Mouse (Mus musculus) limb, embryonic 12.5 days (tissue): Measurements from ENCODE around the gene Tbk1. TPM values are rescaled to one million over a fixed set of nuclear protein-coding genes. Genes with fewer than 3 reads are reported as not detected.

Experiments
- ATAC-seq: fragments of 200-750 bp; cut with Nextera tagmentation; 2 replicates; pipeline ENCODE4 v1.8.0; 2017; ENCODE audit warnings: low read depth, moderate TSS enrichment; ENCODE audit not compliant: insufficient number of reproducible peaks, insufficient read depth, low FRiP score, low TSS enrichment
- H3K27ac ChIP-seq: fragments of 300-500 bp; sonication (generic); 2 replicates; pipeline ENCODE4 v1.5.1; 2016; ENCODE audit warnings: mild to moderate bottlenecking, moderate library complexity
- H3K27me3 ChIP-seq: fragments of 300-500 bp; sonication (generic); 2 replicates; pipeline ENCODE4 v1.6.1; 2016; ENCODE audit warnings: mild to moderate bottlenecking, moderate library complexity
- H3K36me3 ChIP-seq: fragments of 300-500 bp; sonication (generic); 2 replicates; pipeline ENCODE4 v1.6.1; 2016; ENCODE audit warnings: mild to moderate bottlenecking, moderate library complexity
- H3K4me1 ChIP-seq: fragments of 300-500 bp; sonication (generic); replicated peaks from 2 replicates; pipeline ENCODE4 v1.6.1; 2016
- H3K4me2 ChIP-seq: fragments of 300-500 bp; sonication (generic); 2 replicates; pipeline ENCODE4 v1.6.1; 2016; ENCODE audit warnings: mild to moderate bottlenecking, moderate library complexity
- H3K4me3 ChIP-seq: fragments of 300-500 bp; sonication (generic); replicated peaks from 2 replicates; pipeline ENCODE4 v1.5.1; 2016; ENCODE audit warnings: mild to moderate bottlenecking
- H3K9ac ChIP-seq: fragments of 300-500 bp; sonication (generic); replicated peaks from 2 replicates; pipeline ENCODE4 v1.6.1; 2016; ENCODE audit warnings: mild to moderate bottlenecking, moderate library complexity
- H3K9me3 ChIP-seq: fragments of 300-500 bp; sonication (generic); 2 replicates; pipeline ENCODE4 v1.6.1; 2016; ENCODE audit warnings: mild to moderate bottlenecking, moderate library complexity
- WGBS: fragments of 180-500 bp; shearing (Covaris S2); methylation state at CpG from one replicate; pipeline ENCODE4 v1.1.7; 2016; 5-methylcytosine and 5-hydroxymethylcytosine counted together
- polyA plus RNA-seq: library from polyadenylated mRNA; unstranded; fragments of >200 nt; fragmentation: Nextera tagmentation; extraction: Ambion mirVana; gene quantifications from 2 replicates; pipeline ENCODE4 v1.2.1, GENCODE M21; 2016

Gene Tbk1
- polyA plus RNA-seq, 1 experiment from 2014 or later: 33.7 TPM

DNA sequence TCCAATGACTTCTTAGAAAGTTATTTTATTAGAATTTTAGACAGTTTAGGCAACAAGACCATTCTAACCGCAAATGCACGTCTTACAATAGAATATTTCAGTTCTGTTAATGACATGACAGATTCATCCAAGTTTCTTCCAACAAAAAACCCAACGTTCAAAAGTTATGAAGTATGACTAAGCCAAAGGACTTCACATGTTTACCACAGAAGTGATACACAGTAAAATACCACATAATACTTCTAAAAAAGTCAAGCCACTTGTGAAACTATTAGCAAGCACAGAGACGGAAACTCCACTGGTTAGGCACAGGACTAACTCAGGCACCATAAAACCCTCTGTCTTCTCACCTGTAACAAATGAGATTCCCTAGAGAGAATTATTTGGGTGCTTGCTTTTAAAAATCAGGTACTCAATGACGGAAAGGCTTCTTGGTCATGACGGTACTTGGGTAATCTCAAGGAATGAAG, 819 bp upstream of the Tbk1 start:
- peak overlapping the region; percentile 60; the same call in 1 of the 2 replicates for H3K27ac ChIP-seq
- 62% methylated on average over 6 of the region's 6 CpGs for WGBS

DNA sequence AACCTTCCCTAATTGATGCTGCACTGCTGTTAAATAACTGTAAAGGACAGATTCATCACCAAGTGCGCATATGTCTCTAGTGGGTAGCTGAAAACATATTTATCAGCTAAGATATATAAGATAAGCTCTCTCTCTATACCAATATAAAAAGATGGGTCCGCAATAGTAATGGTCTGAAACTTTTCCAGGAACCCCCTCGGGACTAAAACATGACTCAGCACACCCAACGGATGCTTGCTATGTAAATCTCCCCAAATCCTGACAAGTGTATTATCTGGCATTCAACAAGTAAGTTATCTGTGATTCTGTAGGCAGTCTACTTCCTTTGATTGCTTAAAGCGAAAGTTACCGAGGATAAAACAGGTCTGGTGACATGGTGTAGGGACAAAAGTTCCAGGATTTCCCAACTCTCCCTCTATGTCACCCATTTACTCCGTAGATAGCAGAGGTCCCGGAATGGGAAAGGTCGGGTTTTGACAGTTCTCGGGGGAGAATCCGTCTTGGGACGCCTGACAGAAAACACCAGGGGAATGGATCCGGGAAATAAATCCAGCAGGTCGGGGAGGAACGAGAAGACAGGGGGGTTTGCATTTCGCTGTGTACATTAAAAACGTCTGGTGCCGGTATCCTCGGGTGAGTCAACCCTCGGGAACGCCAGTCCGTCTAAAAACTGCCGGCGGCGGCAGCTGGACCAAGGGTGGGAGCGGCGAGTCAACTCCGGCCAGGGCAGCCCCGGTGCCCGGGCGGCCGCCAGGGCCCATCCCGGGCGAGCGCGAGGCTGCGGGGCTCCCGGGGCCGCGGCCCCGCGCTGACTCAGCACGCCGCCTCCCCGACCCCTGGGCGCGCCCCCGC, 570 bp downstream of the Tbk1 start:
- no peaks in the 10 kb centered on the region for H3K27me3 ChIP-seq
- H3K4me3 ChIP-seq: peak overlapping the region; percentile 86
- 5% methylated on average over 46 of the region's 48 CpGs for WGBS
- H3K27ac ChIP-seq: peak overlapping the region; percentile 60; the same call in 1 of the 2 replicates
- ATAC-seq: peak; percentile 65; the same call in 1 of the 2 replicates
- H3K36me3 ChIP-seq: peaks cover 55% of the 10 kb centered on the region
- H3K4me2 ChIP-seq: peak overlapping the region; percentile 76
- no peaks in the 10 kb centered on the region for H3K9me3 ChIP-seq
- H3K9ac ChIP-seq: peak overlapping the region; percentile 89
- peaks cover 10% of the 10 kb centered on the region for H3K4me1 ChIP-seq

More for the DNA sequence above, 819 bp upstream of the Tbk1 start:
- no peak overlapping the region; the same call in 1 of the 2 replicates for H3K9ac ChIP-seq
- H3K4me1 ChIP-seq: peaks cover 10% of the 10 kb centered on the region
- no peak for ATAC-seq
- H3K9me3 ChIP-seq: no peaks in the 10 kb centered on the region
- H3K4me3 ChIP-seq: peak overlapping the region; percentile 86
- peaks cover 54% of the 10 kb centered on the region for H3K36me3 ChIP-seq
- H3K27me3 ChIP-seq: no peaks in the 10 kb centered on the region
- H3K4me2 ChIP-seq: peak overlapping the region; percentile 76

DNA sequence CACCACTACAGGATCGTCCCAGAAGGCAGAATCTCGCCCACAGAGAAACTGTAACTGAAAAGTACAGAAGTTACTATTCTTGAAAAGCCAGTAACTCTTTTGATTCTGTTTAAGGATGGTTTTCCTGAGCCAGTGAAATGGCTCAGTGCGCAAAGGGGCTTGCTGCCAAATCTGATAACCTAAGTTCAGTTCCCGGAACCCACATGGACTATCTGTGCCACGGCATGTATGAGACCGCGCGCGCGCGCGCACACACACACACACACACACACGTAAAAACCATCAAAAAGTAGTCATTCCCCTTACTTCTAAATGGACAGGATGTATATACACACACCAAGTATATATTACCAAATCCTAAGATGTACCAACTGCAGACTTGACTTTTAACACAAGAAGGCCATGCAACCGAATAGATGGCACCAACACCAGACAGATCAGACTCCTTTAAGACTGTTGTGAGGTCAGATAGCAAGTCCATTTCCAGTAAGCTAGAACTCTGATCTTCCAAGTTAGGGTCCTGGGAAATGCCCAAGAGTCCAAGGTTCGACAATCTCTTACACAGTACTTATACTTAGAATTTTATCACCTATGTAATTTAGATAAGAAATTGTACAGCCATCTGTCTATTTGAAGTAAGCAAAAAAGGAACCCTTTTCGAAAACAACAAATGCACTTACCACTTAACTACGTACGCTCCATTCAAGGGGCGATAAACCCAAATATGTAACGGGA, 1.4 kb downstream of the Tbk1 start:
- ATAC-seq: no peak
- H3K4me2 ChIP-seq: peak overlapping the region; percentile 76
- 88% methylated on average over 20 of the region's 20 CpGs for WGBS
- peak overlapping the region; percentile 86 for H3K4me3 ChIP-seq
- peak overlapping the region; percentile 89; the same call in 1 of the 2 replicates for H3K9ac ChIP-seq
- peaks cover 55% of the 10 kb centered on the region for H3K36me3 ChIP-seq
- H3K27ac ChIP-seq: no peak overlapping the region
- H3K9me3 ChIP-seq: no peaks in the 10 kb centered on the region
- H3K27me3 ChIP-seq: no peaks in the 10 kb centered on the region
- H3K4me1 ChIP-seq: peaks cover 10% of the 10 kb centered on the region

DNA sequence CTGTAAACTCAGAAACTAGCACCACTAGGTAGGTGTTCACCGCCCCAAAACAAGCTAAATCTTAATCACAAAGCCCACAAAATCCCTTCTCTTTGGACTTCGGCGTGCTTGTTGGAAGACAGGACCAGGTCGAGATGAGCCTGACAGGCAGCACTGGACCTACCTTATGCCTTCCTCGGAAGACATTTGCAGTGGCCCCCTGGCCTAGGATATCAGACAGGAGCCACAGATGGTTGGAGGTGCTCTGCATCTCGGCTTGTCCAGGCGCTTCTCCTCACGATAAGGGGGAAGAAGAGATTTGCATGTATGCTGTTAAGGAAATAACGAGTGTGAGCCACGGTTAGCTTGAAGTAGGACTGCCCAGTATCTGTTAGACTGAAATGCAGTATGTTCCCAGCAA, 2.6 kb downstream of the Tbk1 start:
- H3K4me1 ChIP-seq: peaks cover 10% of the 10 kb centered on the region
- no peak overlapping the region for H3K4me2 ChIP-seq
- peaks cover 47% of the 10 kb centered on the region for H3K36me3 ChIP-seq
- no peak overlapping the region for H3K27ac ChIP-seq
- ATAC-seq: no peak
- 93% methylated on average over 10 of the region's 10 CpGs for WGBS
- no peaks in the 10 kb centered on the region for H3K9me3 ChIP-seq
- no peak overlapping the region for H3K9ac ChIP-seq
- H3K27me3 ChIP-seq: no peaks in the 10 kb centered on the region
- no peak overlapping the region for H3K4me3 ChIP-seq

- no peak for ATAC-seq
- 95% methylated on average over 12 of the region's 12 CpGs for WGBS
- Histone ChIP-seq H3K9ac (no peak overlapping the region), H3K27ac (no peak overlapping the region), H3K27me3 (no peaks in the 10 kb centered on the region), H3K4me3 (no peak overlapping the region), H3K36me3 (peaks cover 48% of the 10 kb centered on the region), H3K9me3 (no peaks in the 10 kb centered on the region), H3K4me2 (no peak overlapping the region), H3K4me1 (peaks cover 10% of the 10 kb centered on the region)
Observed at GRCm38 (mm10) chr10:121583016-121583415, 3.6 kb downstream of the Tbk1 start.

DNA sequence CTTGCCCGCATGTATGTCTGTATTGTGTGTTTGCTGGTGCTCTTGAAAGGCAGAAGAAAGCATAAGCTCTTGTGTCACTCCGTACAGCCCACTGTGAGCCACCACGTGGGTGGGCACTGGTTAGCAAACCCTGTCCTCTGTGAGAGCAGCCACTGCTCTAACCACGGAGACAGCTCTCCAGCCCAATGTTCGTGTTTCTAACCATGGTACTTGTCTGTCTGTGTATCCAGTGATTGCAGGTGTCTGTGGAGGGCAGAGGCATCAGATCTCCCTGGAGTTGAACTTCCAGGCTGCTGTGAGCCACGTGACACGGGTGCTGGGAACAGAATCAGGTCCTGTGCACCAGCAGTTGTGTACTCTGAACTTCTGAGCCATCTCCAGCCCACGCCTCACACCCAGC, 4.3 kb downstream of the Tbk1 start:
- peaks cover 10% of the 10 kb centered on the region for H3K4me1 ChIP-seq
- no peak overlapping the region for H3K4me2 ChIP-seq
- WGBS: 95% methylated on average over 8 of the region's 8 CpGs
- H3K9ac ChIP-seq: no peak overlapping the region
- no peak overlapping the region for H3K4me3 ChIP-seq
- no peak for ATAC-seq
- H3K36me3 ChIP-seq: peaks cover 55% of the 10 kb centered on the region
- no peaks in the 10 kb centered on the region for H3K27me3 ChIP-seq
- H3K27ac ChIP-seq: no peak overlapping the region
- no peaks in the 10 kb centered on the region for H3K9me3 ChIP-seq

DNA sequence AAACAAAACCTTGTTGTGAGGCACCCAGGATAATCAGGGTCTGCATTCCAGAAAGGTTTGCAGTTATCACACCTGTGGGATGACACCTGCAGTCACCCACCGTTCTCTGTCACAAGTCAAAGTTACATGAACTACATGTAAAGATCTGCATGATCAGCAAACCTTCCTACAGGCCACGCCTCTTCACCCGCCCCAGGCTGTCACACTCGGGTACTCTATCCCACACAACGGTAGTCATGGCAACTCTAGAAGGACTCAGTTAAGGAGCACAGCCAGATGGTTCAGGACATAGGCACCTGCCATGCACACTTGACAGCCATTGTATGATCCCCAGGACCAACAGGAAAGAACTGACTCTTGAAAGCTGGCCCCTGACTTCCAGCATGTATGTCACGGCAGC, 5.2 kb downstream of the Tbk1 start:
- no peak overlapping the region for H3K9ac ChIP-seq
- ATAC-seq: no peak
- WGBS: 88% methylated on average over 6 of the region's 6 CpGs
- no peak overlapping the region for H3K27ac ChIP-seq
- no peaks in the 10 kb centered on the region for H3K27me3 ChIP-seq
- H3K4me1 ChIP-seq: peaks cover 10% of the 10 kb centered on the region
- peaks cover 58% of the 10 kb centered on the region for H3K36me3 ChIP-seq
- no peak overlapping the region for H3K4me2 ChIP-seq
- H3K9me3 ChIP-seq: no peaks in the 10 kb centered on the region
- no peak overlapping the region for H3K4me3 ChIP-seq

- no peak for ATAC-seq
- H3K4me2 ChIP-seq: no peak overlapping the region
- H3K4me1 ChIP-seq: peaks cover 4% of the 10 kb centered on the region; the same call in 1 of the 2 replicates
- WGBS: 94% methylated on average over 5 of the region's 5 CpGs
- no peaks in the 10 kb centered on the region for H3K9me3 ChIP-seq
- no peaks in the 10 kb centered on the region for H3K27me3 ChIP-seq
- H3K9ac ChIP-seq: no peak overlapping the region
- H3K4me3 ChIP-seq: no peak overlapping the region
- no peak overlapping the region for H3K27ac ChIP-seq
- peaks cover 68% of the 10 kb centered on the region for H3K36me3 ChIP-seq
Observed at GRCm38 (mm10) chr10:121580381-121580780, 6.2 kb downstream of the Tbk1 start.

DNA sequence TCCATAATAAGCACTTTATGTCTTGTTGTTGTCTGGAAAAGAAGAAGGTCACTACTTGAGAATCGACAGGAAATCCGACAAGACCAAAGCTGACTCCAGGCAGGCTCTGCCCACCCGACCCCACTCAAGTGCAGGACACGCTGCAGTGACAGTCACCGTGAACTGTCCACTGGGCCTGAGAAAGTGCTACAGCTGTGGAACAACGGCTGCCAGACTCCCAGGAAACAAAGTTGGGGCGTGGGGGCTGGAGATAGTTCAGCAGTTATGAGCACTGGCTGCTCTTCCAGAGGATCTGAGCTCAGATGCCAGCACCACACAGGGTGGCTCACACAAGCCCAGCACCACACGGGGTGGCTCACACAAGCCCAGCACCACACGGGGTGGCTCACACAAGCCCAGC, 10.2 kb downstream of the Tbk1 start:
- ATAC-seq: no peak
- Histone ChIP-seq H3K4me1 (no peaks in the 10 kb centered on the region), H3K9ac (no peak overlapping the region), H3K9me3 (no peaks in the 10 kb centered on the region), H3K4me3 (no peak overlapping the region), H3K27me3 (no peaks in the 10 kb centered on the region), H3K36me3 (peaks cover 67% of the 10 kb centered on the region), H3K4me2 (no peak overlapping the region), H3K27ac (no peak overlapping the region)
- WGBS: 92% methylated on average over 9 of the region's 9 CpGs

GRCm38 (mm10) chr10:121571511-121572147, 15.0 kb downstream of the Tbk1 start:
- no peak overlapping the region for H3K4me2 ChIP-seq
- no peak overlapping the region for H3K9ac ChIP-seq
- H3K36me3 ChIP-seq: peaks cover 73% of the 10 kb centered on the region
- no peak overlapping the region for H3K27ac ChIP-seq
- H3K27me3 ChIP-seq: no peaks in the 10 kb centered on the region
- ATAC-seq: no peak
- no peaks in the 10 kb centered on the region for H3K9me3 ChIP-seq
- WGBS: 97% methylated on average over 22 of the region's 22 CpGs
- H3K4me1 ChIP-seq: no peaks in the 10 kb centered on the region
- H3K4me3 ChIP-seq: no peak overlapping the region

DNA sequence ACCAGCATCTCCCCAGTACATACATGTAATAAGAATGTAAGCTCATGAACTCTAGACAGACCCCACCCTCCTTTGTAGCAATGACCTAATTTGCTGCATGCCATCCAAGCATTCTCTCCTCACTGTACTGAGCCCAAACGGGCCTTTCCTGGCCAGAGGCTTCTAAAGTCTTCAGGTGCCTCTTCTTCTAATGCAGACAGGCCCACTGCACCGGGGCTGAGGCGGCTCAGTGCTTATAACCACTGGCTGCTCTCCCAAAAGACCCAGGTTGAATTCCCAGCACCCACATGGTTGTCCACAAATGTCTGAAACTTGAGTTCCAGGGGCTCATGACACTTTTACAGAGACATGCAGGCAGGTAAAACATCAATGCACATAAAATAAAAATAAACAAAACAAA, 15.6 kb downstream of the Tbk1 start:
- no peaks in the 10 kb centered on the region for H3K4me1 ChIP-seq
- no peak for ATAC-seq
- H3K9me3 ChIP-seq: no peaks in the 10 kb centered on the region
- no peaks in the 10 kb centered on the region for H3K27me3 ChIP-seq
- no peak overlapping the region for H3K9ac ChIP-seq
- H3K27ac ChIP-seq: no peak overlapping the region
- 95% methylated on average over 3 of the region's 3 CpGs for WGBS
- no peak overlapping the region for H3K4me2 ChIP-seq
- H3K36me3 ChIP-seq: peaks cover 69% of the 10 kb centered on the region
- no peak overlapping the region for H3K4me3 ChIP-seq
